Mouse (Mus musculus) ES-E14 (cell line): Measurements from ENCODE around the gene Cnpy4. TPM values are rescaled to one million over a fixed set of nuclear protein-coding genes. Genes with fewer than 3 reads are reported as not detected.

Source experiments
- DNase-seq: peaks from one replicate; pipeline ENCODE4 v3.0.0-alpha.2; 2013; ENCODE audit warnings: low read depth, low spot score
- H3K27ac ChIP-seq: 2 replicates; pipeline ENCODE4 v1.5.1; 2012; ENCODE audit warnings: low read depth, mild to moderate bottlenecking, low read length, moderate library complexity, mixed read lengths; ENCODE audit not compliant: poor library complexity, insufficient read depth, severe bottlenecking
- H3K36me3 ChIP-seq: 2 replicates; pipeline ENCODE4 v1.6.1; 2012; ENCODE audit warnings: mild to moderate bottlenecking, low read length, moderate library complexity, mixed read lengths; ENCODE audit not compliant: control insufficient read depth, poor library complexity, insufficient read depth, severe bottlenecking
- H3K4me1 ChIP-seq, 2 experiments: fragments of 150-350 bp in 1 of 2; sonication (generic) in 1 of 2; 2 replicates each; pipeline ENCODE4 v1.6.1; 2012; ENCODE audit warnings: low read length in 2 of 2, mild to moderate bottlenecking in 1 of 2, mixed read lengths in 1 of 2; ENCODE audit not compliant: control insufficient read depth in 2 of 2, insufficient read depth in 2 of 2, poor library complexity in 1 of 2
- H3K4me3 ChIP-seq, 2 experiments: fragments of 150-350 bp in 1 of 2; sonication (generic) in 1 of 2; 2 replicates each; pipeline ENCODE4 v1.5.1; 2012; ENCODE audit warnings: low read length in 2 of 2, low read depth in 1 of 2, mild to moderate bottlenecking in 1 of 2, mixed read lengths in 1 of 2; ENCODE audit not compliant: insufficient read depth in 1 of 2, poor library complexity in 1 of 2, severe bottlenecking in 1 of 2
- H3K9ac ChIP-seq: 2 replicates; pipeline ENCODE4 v1.6.1; 2012; ENCODE audit warnings: low read depth, mild to moderate bottlenecking, low read length, mixed read lengths; ENCODE audit not compliant: poor library complexity, insufficient read depth, severe bottlenecking
- H3K9me3 ChIP-seq: fragments of 150-350 bp; sonication (generic); 2 replicates; pipeline ENCODE4 v1.6.1; 2012; ENCODE audit warnings: low read depth, mild to moderate bottlenecking, low read length; ENCODE audit not compliant: control insufficient read depth, insufficient read depth
- CHD2 ChIP-seq: IDR thresholded peaks from 2 replicates; pipeline ENCODE4 v1.6.1; 2014; ENCODE audit warnings: mild to moderate bottlenecking, low read depth, low read length, inconsistent platforms
- HCFC1 ChIP-seq: IDR thresholded peaks from 2 replicates; pipeline ENCODE4 v1.6.1; 2012; ENCODE audit warnings: low read length, inconsistent platforms, borderline replicate concordance; ENCODE audit not compliant: insufficient read depth
- MAFK ChIP-seq: IDR thresholded peaks from 2 replicates; pipeline ENCODE4 v1.6.1; 2014; ENCODE audit warnings: mild to moderate bottlenecking, low read depth, low read length, inconsistent platforms; ENCODE audit not compliant: insufficient read depth
- ZC3H11A ChIP-seq: IDR thresholded peaks from 2 replicates; pipeline ENCODE4 v1.6.1; 2012; ENCODE audit warnings: low read depth, mild to moderate bottlenecking, inconsistent platforms, low read length, borderline replicate concordance
- ZNF384 ChIP-seq: IDR thresholded peaks from 2 replicates; pipeline ENCODE4 v1.6.1; 2012; ENCODE audit warnings: low read depth, low read length, inconsistent platforms
- in situ Hi-C, 2 experiments: fragments of 600-800 bp; cut with MboI; formaldehyde crosslinking; loops; one replicate each; pipeline ENCODE4 v1.15.1; 2025; ENCODE audit warnings: low sequenced_read_pairs in 2 of 2, inconsistent platforms in 1 of 2; ENCODE audit not compliant: unreplicated experiment in 2 of 2
- total RNA-seq: library from RNA; depleted of rRNA; stranded (reverse); fragments of 300-350 nt; gene quantifications from 2 replicates; pipeline ENCODE4 v1.2.3, GENCODE M21; 2012

Cnpy4 gene
- total RNA-seq, 1 experiment: 43.5 TPM

DNA sequence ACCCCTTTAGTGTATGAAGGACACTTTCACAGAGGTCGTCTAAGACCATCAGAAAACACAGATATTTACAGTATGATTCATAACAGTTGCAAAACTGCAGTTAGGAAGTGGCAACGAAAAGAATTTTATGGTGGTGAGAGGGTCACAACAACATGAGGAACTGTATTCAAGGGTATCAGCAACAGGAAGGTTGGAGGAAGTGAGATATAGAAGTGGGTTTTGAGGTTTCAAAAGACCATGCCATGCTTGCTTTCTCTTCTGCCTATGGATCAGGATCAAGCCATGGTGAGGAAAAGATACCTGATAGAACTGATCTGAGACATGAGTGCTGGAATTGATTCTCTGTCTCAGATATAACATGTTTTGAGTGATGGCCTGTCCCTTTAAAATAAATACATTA lies 40.1 kb downstream of the Cnpy4 start:
- in situ Hi-C loops: no loop called here

DNA sequence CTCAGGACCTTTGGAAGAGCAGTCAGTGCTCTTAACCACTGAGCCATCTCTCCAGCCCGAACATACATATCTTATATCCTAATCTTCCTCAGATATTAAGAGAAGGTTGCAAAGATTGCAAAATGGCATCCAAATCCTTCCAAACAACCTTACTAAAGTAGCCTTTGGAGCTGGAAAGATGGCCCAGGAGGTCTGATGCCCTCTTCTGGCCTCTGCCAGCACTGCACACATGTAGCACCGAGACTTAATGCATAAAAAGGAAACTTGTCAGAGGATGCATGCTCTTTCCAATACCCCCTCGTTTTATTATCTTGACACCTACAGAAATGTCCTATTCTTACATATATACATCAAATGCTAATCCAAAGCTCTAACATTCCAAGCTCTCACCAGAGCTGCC lies 40.7 kb downstream of the Cnpy4 start:
- TF ChIP-seq ZC3H11A (no peak), CHD2 (no peak), ZNF384 (no peak), MAFK (no peak), HCFC1 (no peak)
- Histone ChIP-seq H3K9me3 (no peaks in the 10 kb centered on the region), H3K4me1 (no peaks in the 10 kb centered on the region), H3K4me3 (no peak overlapping the region), H3K36me3 (no peaks in the 10 kb centered on the region), H3K9ac (no peak overlapping the region), H3K27ac (no peak overlapping the region)
- in situ Hi-C loops: no loop called here
- peak; percentile 60 for DNase-seq

More for the DNA sequence above, 40.1 kb downstream of the Cnpy4 start:
- no peak for DNase-seq
- no peak overlapping the region for H3K4me3 ChIP-seq
- no peaks in the 10 kb centered on the region for H3K36me3 ChIP-seq
- no peak overlapping the region for H3K27ac ChIP-seq
- no peak overlapping the region for H3K9ac ChIP-seq
- H3K9me3 ChIP-seq: no peaks in the 10 kb centered on the region
- no peak for TF ChIP-seq ZNF384
- no peak for TF ChIP-seq ZC3H11A
- no peak for TF ChIP-seq HCFC1
- TF ChIP-seq CHD2: no peak
- no peak for TF ChIP-seq MAFK
- H3K4me1 ChIP-seq: no peaks in the 10 kb centered on the region

DNA sequence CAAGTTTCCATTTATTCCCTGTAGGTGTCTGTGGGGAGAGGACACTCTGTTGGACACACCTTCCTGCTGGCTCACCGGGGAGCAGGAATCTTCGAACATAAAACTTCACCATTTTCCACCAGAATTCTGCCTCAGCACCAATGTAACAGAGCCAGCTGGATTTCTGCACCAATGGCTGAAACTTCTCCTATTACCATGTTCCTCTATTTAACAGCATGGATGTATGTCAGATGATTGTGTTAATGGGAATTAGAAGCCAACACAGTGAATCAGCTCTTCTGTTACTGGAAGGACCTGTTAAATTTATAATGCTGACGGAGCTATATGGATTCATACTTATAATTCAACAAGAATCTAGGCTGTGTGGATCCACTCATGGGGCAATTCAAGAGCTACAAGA lies 42.2 kb downstream of the Cnpy4 start:
- no peak for TF ChIP-seq HCFC1
- TF ChIP-seq MAFK: no peak
- TF ChIP-seq ZC3H11A: no peak
- TF ChIP-seq CHD2: no peak
- TF ChIP-seq ZNF384: no peak
- Histone ChIP-seq H3K36me3 (no peaks in the 10 kb centered on the region), H3K4me1 (no peaks in the 10 kb centered on the region), H3K4me3 (no peak overlapping the region), H3K9me3 (no peaks in the 10 kb centered on the region), H3K27ac (no peak overlapping the region), H3K9ac (no peak overlapping the region)
- DNase-seq: no peak
- in situ Hi-C loops: no loop called here

DNA sequence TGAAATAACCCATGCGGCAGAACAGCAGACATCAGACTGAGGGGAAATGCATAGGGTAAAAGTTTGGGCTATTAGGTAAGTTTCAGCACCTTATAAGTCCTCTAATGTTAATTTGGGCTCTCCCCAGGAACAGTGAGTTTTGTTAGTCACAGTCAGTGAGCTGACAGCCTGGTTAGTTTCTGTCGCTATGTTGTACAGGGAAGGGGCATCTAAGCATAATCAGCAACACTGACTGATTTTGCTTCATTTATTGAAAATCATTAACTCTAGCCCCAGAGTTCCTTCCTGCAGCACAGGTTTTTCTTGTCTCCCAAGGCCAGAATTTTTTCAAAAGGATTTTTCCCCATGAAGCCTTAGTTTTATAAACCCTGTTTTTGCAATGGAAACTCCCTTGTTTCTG lies 46.5 kb downstream of the Cnpy4 start:
- TF ChIP-seq ZNF384: no peak
- TF ChIP-seq CHD2: no peak
- no peak for TF ChIP-seq MAFK
- TF ChIP-seq HCFC1: no peak
- Histone ChIP-seq H3K4me3 (no peak overlapping the region), H3K9ac (no peak overlapping the region), H3K36me3 (no peaks in the 10 kb centered on the region), H3K4me1 (no peaks in the 10 kb centered on the region), H3K9me3 (no peaks in the 10 kb centered on the region), H3K27ac (no peak overlapping the region)
- in situ Hi-C loops: no loop called here
- DNase-seq: no peak

DNA sequence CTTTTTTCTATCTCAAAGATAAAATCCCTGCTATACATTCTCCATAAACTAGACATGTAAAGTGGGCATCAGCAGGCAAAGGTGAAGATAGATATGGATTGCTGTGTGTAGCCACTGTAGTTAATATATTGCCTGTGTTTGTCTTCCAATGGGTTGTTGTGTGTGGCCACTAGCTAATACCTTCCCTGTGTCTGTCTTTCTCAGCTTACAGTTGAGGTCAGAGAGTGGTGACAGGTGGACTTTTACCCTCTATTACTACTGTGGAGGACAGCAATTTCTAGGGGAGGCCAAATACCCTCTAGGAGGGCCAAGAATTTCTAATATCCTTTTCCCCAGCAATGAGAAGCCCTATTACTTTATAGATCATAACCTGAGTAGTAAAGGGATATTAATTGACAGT lies 46.9 kb downstream of the Cnpy4 start:
- in situ Hi-C loops: no loop called here
- Histone ChIP-seq H3K9ac (no peak overlapping the region), H3K4me1 (no peaks in the 10 kb centered on the region)

More for the DNA sequence above, 46.9 kb downstream of the Cnpy4 start:
- DNase-seq: no peak
- Histone ChIP-seq H3K36me3 (no peaks in the 10 kb centered on the region), H3K27ac (no peak overlapping the region), H3K9me3 (no peaks in the 10 kb centered on the region), H3K4me3 (no peak overlapping the region)
- TF ChIP-seq MAFK (no peak), ZC3H11A (no peak), HCFC1 (no peak), CHD2 (no peak), ZNF384 (no peak)
